Mouse (Mus musculus): ENCODE results near the gene Ppip5k2. TPM values are rescaled to one million over a fixed set of nuclear protein-coding genes. Genes with fewer than 3 reads are reported as not detected.

The Ppip5k2 gene
- 10 to 100 TPM; 55.0 to 59.4 TPM for total RNA-seq (2023)

GRCm38 (mm10) chr1:97769904-97770753 is at the start of gene Ppip5k2, which contains the start of gene Gin1:
Gene Ppip5k2, minus strand, starts transcription at chr1:97770411.
Gene Gin1, plus strand, starts transcription at chr1:97770172.

GRCm38 (mm10) chr1:97661406-97662241 is 108.6 kb downstream of the Ppip5k2 start, which contains the start of gene D1Ertd622e:
Gene D1Ertd622e, minus strand, starts transcription at chr1:97662074.

Other genes starting within 250 kb of the Ppip5k2 start
- gene D1Ertd622e, start 108.3 kb downstream of the Ppip5k2 start, total RNA-seq (2023) = 10 to 100 TPM; 70.7 to 75.5 TPM
- 10 to 100 TPM; 10.2 to 13.3 TPM for gene Gin1, start 239 bp downstream of the Ppip5k2 start, total RNA-seq (2023)

All from B cell, adult 67 days (primary cell).